In the genomic region with DNA sequence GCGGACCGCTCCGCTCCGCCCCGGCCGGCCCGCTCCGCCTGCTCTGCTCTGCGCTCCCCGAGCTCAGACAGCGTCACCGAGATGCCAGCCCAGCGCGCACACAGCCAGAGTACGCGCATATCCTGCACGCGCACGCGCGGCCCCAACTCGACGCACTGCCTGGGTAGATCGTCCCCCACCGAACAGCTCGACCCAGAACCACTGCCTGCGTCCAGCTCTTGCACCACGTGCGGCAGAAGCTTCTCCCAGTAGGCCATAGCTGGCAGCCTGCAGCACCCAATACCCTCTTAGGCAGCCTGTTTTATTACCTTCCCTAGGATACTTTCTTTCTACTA, we compare ENCODE assay signal across 8 mouse cellular contexts. TPM values are rescaled to one million over a fixed set of nuclear protein-coding genes. Genes with fewer than 3 reads are reported as not detected.
A peak's percentile ranks its signal among the peaks of the same experiment; 100 is the strongest.
DNase-seq lines count a peak whose midpoint lies in the region; ATAC-seq and TF ChIP-seq lines count a peak whose summit lies in the region.

A gene (minus strand): TSS at position 220 of the 335 bp plus-strand sequence.

- H3K4me1 ChIP-seq in embryonic fibroblast, embryonic 13.5 days (ENCODE audit: control insufficient read depth, insufficient read depth, low read length) = peaks cover 12% of the 10 kb centered on the region
- peaks cover 51% of the 10 kb centered on the region for H3K4me1 ChIP-seq in heart, embryonic 13.5 days
- peaks cover 41% of the 10 kb centered on the region for H3K4me1 ChIP-seq in kidney, embryonic 16.5 days (ENCODE audit: insufficient read depth, low read length)
- peaks cover 27% of the 10 kb centered on the region for H3K4me1 ChIP-seq in midbrain, postnatal 0 days (ENCODE audit: insufficient read depth, low read length)
- H3K4me1 ChIP-seq in testis, adult 2 months (ENCODE audit: control insufficient read depth, insufficient read depth, low read length) = peaks cover 33% of the 10 kb centered on the region

- H3K36me3 ChIP-seq in heart, embryonic 13.5 days = peaks cover 64% of the 10 kb centered on the region
- peaks cover 41% of the 10 kb centered on the region for H3K36me3 ChIP-seq in kidney, embryonic 16.5 days (ENCODE audit: insufficient read depth, low read length)
- H3K36me3 ChIP-seq in midbrain, postnatal 0 days (ENCODE audit: insufficient read depth, low read length) = peaks cover 44% of the 10 kb centered on the region
- H3K36me3 ChIP-seq in testis, adult 2 months (ENCODE audit: control insufficient read depth, insufficient read depth, low read length) = no peaks in the 10 kb centered on the region

- no peak for ATAC-seq in heart, embryonic 13.5 days (ENCODE audit: extremely low read depth, insufficient number of reproducible peaks, low FRiP score, low TSS enrichment)
- peak; percentile 18 for ATAC-seq in kidney, embryonic 16.5 days (ENCODE audit: low FRiP score, low TSS enrichment)
- ATAC-seq in midbrain, postnatal 0 days (ENCODE audit: low FRiP score) = peak; percentile 50; the same call in 1 of the 2 replicates

- TF ChIP-seq CTCF in embryonic fibroblast, embryonic 13.5 days (IDR thresholded peaks at IDR 0.05; ENCODE audit: borderline replicate concordance, insufficient read depth, low read length) = no peak
- no peak for TF ChIP-seq CTCF in midbrain, postnatal 0 days (IDR thresholded peaks at IDR 0.05)
- TF ChIP-seq CTCF in testis, adult 2 months (IDR thresholded peaks at IDR 0.05; ENCODE audit: control insufficient read depth, insufficient read depth, insufficient replicate concordance, low read depth, low read length) = no peak

- peak; percentile 63 for TF ChIP-seq POLR2A in embryonic fibroblast, embryonic 13.5 days (IDR thresholded peaks at IDR 0.05; ENCODE audit: low read depth, low read length)
- no peak for TF ChIP-seq POLR2A in testis, adult 2 months (IDR thresholded peaks at IDR 0.05; ENCODE audit: control insufficient read depth, low read depth, low read length)

- DNase-seq in thymus, postnatal 0 days (ENCODE audit: low spot score) = peak; percentile 59
- DNase-seq in thymus, adult 18-20 months = no peak
- peak; percentile 60 for DNase-seq in liver
- DNase-seq in midbrain, postnatal 0 days (ENCODE audit: low spot score) = peak; percentile 88

- peak within 1 kb of the TSS; percentile 84 for H3K9ac ChIP-seq in heart, embryonic 13.5 days
- H3K9ac ChIP-seq in kidney, embryonic 16.5 days (replicated peaks; ENCODE audit: low read length) = peak within 1 kb of the TSS; percentile 71
- H3K9ac ChIP-seq in midbrain, postnatal 0 days (replicated peaks; ENCODE audit: low read length, poor library complexity, severe bottlenecking) = peak within 1 kb of the TSS; percentile 81

- no peaks in the 10 kb centered on the region for H3K27me3 ChIP-seq in heart, embryonic 13.5 days (replicated peaks)
- no peaks in the 10 kb centered on the region for H3K27me3 ChIP-seq in kidney, embryonic 16.5 days (ENCODE audit: insufficient read depth, low read length)
- H3K27me3 ChIP-seq in midbrain, postnatal 0 days (ENCODE audit: insufficient read depth, low read length) = no peaks in the 10 kb centered on the region
- H3K27me3 ChIP-seq in testis, adult 2 months (ENCODE audit: control insufficient read depth, insufficient read depth, low read length) = no peaks in the 10 kb centered on the region

- H3K4me3 ChIP-seq in embryonic fibroblast, embryonic 13.5 days (ENCODE audit: insufficient read depth, low read length) = 0 out of 2 replicates have a peak within 1 kb of the TSS, but pooled peaks have one; percentile 3
- peak within 1 kb of the TSS; percentile 53 for H3K4me3 ChIP-seq in heart, embryonic 13.5 days
- H3K4me3 ChIP-seq in kidney, embryonic 16.5 days (ENCODE audit: low read length) = peak within 1 kb of the TSS; percentile 42
- peak within 1 kb of the TSS; percentile 41 for H3K4me3 ChIP-seq in midbrain, postnatal 0 days (ENCODE audit: low read depth, low read length)
- H3K4me3 ChIP-seq in testis, adult 2 months (ENCODE audit: control insufficient read depth, low read depth, low read length) = peak within 1 kb of the TSS; percentile 30

- H3K9me3 ChIP-seq in heart, embryonic 13.5 days = no peaks in the 10 kb centered on the region
- H3K9me3 ChIP-seq in kidney, embryonic 16.5 days (ENCODE audit: low read length) = no peaks in the 10 kb centered on the region
- no peaks in the 10 kb centered on the region for H3K9me3 ChIP-seq in midbrain, postnatal 0 days (ENCODE audit: low read length)

- WGBS in heart, embryonic 13.5 days = 2% methylated on average over 29 of the region's 29 CpGs
- 2% methylated on average over 29 of the region's 29 CpGs for WGBS in kidney, embryonic 16.5 days
- WGBS in midbrain, postnatal 0 days = under 1% methylated on average over 26 of the region's 29 CpGs

- H3K4me2 ChIP-seq in heart, embryonic 13.5 days = peak within 1 kb of the TSS; percentile 86
- H3K4me2 ChIP-seq in kidney, embryonic 16.5 days (replicated peaks; ENCODE audit: low read depth, low read length) = peak within 1 kb of the TSS; percentile 79
- peak within 1 kb of the TSS; percentile 75 for H3K4me2 ChIP-seq in midbrain, postnatal 0 days (ENCODE audit: low read depth, low read length, poor library complexity, severe bottlenecking)

- no peak within 1 kb of the TSS for H3K27ac ChIP-seq in embryonic fibroblast, embryonic 13.5 days (ENCODE audit: insufficient read depth, low read length)
- peak within 1 kb of the TSS; percentile 74 for H3K27ac ChIP-seq in heart, embryonic 13.5 days (replicated peaks)
- peak within 1 kb of the TSS; percentile 81 for H3K27ac ChIP-seq in kidney, embryonic 16.5 days (ENCODE audit: low read length)
- peak within 1 kb of the TSS; percentile 82 for H3K27ac ChIP-seq in midbrain, postnatal 0 days (ENCODE audit: low read depth, low read length)
- H3K27ac ChIP-seq in testis, adult 2 months (ENCODE audit: control insufficient read depth, insufficient read depth, low read depth, low read length) = peak within 1 kb of the TSS; percentile 23

RNA-seq across cellular contexts. Expression of the gene that starts here (rescaled TPM):
- 0.38 and 0.45 TPM in 2 replicates for polyA plus RNA-seq in thymus, postnatal 0 days (2015; fragmentation: Nextera tagmentation; extraction: Ambion mirVana)
- polyA plus RNA-seq in embryonic fibroblast, embryonic 13.5 days (2011; ENCODE audit: insufficient read length, low read depth, missing spikeins) = 1.8 and 2.1 TPM in 2 replicates
- polyA plus RNA-seq in heart, embryonic 13.5 days (2015; fragmentation: Nextera tagmentation; extraction: Ambion mirVana) = 0.45 and 0.98 TPM in 2 replicates
- 3.3 and 4.0 TPM in 2 replicates for polyA plus RNA-seq in kidney, embryonic 16.5 days (2015; fragmentation: Nextera tagmentation; extraction: Ambion mirVana)
- 95.2 and 168 TPM in 2 replicates for total RNA-seq in midbrain, postnatal 0 days (2014; rRNA removed)
- 97.0 and 110 TPM in 2 replicates for polyA plus RNA-seq in midbrain, postnatal 0 days (2015; fragmentation: Nextera tagmentation; extraction: Ambion mirVana)
- 2.1 and 2.7 TPM in 2 replicates for polyA plus RNA-seq in testis, adult 2 months (2012; rRNA removed)

Comparison
In these comparisons a context has a peak if more than half of its experiments do, and no peak if none do; other contexts are left out.
1. RNA of the gene that starts here (polyA plus RNA-seq): 97.0 to 110 TPM in midbrain, postnatal 0 days; 3.3 to 4.0 TPM in kidney, embryonic 16.5 days, 2.1 to 2.7 TPM in testis, adult 2 months, 1.8 to 2.1 TPM in embryonic fibroblast, embryonic 13.5 days, 0.45 to 0.98 TPM in heart, embryonic 13.5 days and 0.38 to 0.45 TPM in thymus, postnatal 0 days; every median in the first group is over 10 times any median in the second.
2. Peak in DNase-seq in thymus, postnatal 0 days; RNA of the gene not detected or under 1 TPM.
3. DNase-seq: peak in liver (single experiment) and midbrain, postnatal 0 days (single experiment); none in thymus, adult 18-20 months (0 of 2).
4. H3K4me3 ChIP-seq: peak in every context shown above with its lines; median percentile 53 in heart, embryonic 13.5 days; 42 in kidney, embryonic 16.5 days; 41 in midbrain, postnatal 0 days; 30 in testis, adult 2 months; 3 in embryonic fibroblast, embryonic 13.5 days.
5. Peak in every context shown above with its lines, with median percentiles within 50 percentile points of each other: H3K4me2 ChIP-seq and H3K9ac ChIP-seq.